Comparison of ENCODE assay signal across 8 mouse cellular contexts in the genomic region with DNA sequence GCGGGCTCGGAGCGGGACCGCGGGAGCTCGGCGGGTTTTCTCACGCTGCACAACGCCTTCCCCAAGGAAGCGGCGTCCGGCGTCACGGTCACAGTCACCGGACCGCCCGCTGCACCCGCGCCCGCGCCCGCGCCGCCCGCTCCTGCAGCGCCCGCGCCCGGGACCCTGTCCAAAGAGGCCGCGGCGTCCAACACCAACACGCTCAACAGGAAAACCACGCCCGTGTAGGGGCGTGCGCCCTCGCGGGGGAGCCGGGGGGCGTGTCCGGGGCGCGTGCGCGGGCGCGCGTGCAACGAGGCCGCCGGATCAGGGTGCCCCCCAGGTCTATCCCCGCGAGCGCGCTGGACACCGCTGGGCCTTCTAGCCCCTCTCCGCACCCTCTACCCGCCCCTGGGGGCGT. TPM values are rescaled to one million over a fixed set of nuclear protein-coding genes. Genes with fewer than 3 reads are reported as not detected.
A peak's percentile ranks its signal among the peaks of the same experiment; 100 is the strongest.
DNase-seq lines count a peak whose midpoint lies in the region; ATAC-seq and TF ChIP-seq lines count a peak whose summit lies in the region.

No protein-coding gene starts in this region.

- H3K4me2 ChIP-seq in lung, postnatal 0 days (replicated peaks; ENCODE audit: low read depth, low read length): peak overlapping the region; percentile 98
- peak overlapping the region; percentile 99 for H3K4me2 ChIP-seq in stomach, embryonic 15.5 days

- no peak for TF ChIP-seq EP300 in lung, postnatal 0 days (IDR thresholded peaks at IDR 0.05)

- no peaks in the 10 kb centered on the region for H3K36me3 ChIP-seq in lung, postnatal 0 days (ENCODE audit: insufficient read depth, low read length)
- no peaks in the 10 kb centered on the region for H3K36me3 ChIP-seq in stomach, embryonic 15.5 days

- no peak overlapping the region for H3K27ac ChIP-seq in bone marrow macrophage, adult 2 months (ENCODE audit: insufficient read depth, low read depth, low read length)
- H3K27ac ChIP-seq in lung, postnatal 0 days (ENCODE audit: low read length): no peak overlapping the region
- no peak overlapping the region for H3K27ac ChIP-seq in stomach, embryonic 15.5 days

- H3K9ac ChIP-seq in lung, postnatal 0 days (replicated peaks; ENCODE audit: low read depth): no peak overlapping the region
- peak overlapping the region; percentile 29 for H3K9ac ChIP-seq in stomach, embryonic 15.5 days

- peak; percentile 51 for DNase-seq in embryo, embryonic 11 days
- no peak for DNase-seq in embryo, embryonic 9.5 days (ENCODE audit: extremely low spot score)
- peak; percentile 9 to 11 for DNase-seq in kidney, adult 8-10 months
- peak; percentile 27 for DNase-seq in lung, postnatal 0 days (ENCODE audit: low spot score)
- no peak for DNase-seq in frontal cortex, postnatal 36 days (ENCODE audit: low spot score in 2 of 2)

- ATAC-seq in granulocyte monocyte progenitor cell, adult 5-6 weeks (replicated peaks; ENCODE audit: poor library complexity, severe bottlenecking): 0 out of 2 replicates have a peak, but pooled peaks have one; percentile 10
- ATAC-seq in lung, postnatal 0 days: peak; percentile 52
- ATAC-seq in stomach, embryonic 15.5 days (ENCODE audit: insufficient read depth, low FRiP score, low read depth): no peak

- H3K4me1 ChIP-seq in bone marrow macrophage, adult 2 months (ENCODE audit: control insufficient read depth, insufficient read depth, low read length): peaks cover 22% of the 10 kb centered on the region
- no peaks in the 10 kb centered on the region for H3K4me1 ChIP-seq in lung, postnatal 0 days (ENCODE audit: insufficient read depth, low read depth, low read length)
- H3K4me1 ChIP-seq in stomach, embryonic 15.5 days: peaks cover 12% of the 10 kb centered on the region; the same call in 1 of the 2 replicates

- H3K4me3 ChIP-seq in bone marrow macrophage, adult 2 months (ENCODE audit: insufficient read depth, low read length): peak overlapping the region; percentile 61
- peak overlapping the region; percentile 51 for H3K4me3 ChIP-seq in lung, postnatal 0 days (ENCODE audit: low read depth, low read length)
- H3K4me3 ChIP-seq in stomach, embryonic 15.5 days (replicated peaks): peak overlapping the region; percentile 55

- no peak for TF ChIP-seq CTCF in bone marrow macrophage, adult 2 months (IDR thresholded peaks at IDR 0.05; ENCODE audit: low read depth, low read length)
- TF ChIP-seq CTCF in lung, postnatal 0 days (IDR thresholded peaks at IDR 0.05): no peak

- peaks cover 60% of the 10 kb centered on the region for H3K27me3 ChIP-seq in lung, postnatal 0 days (replicated peaks; ENCODE audit: insufficient read depth, low read length)
- peaks cover 60% of the 10 kb centered on the region for H3K27me3 ChIP-seq in stomach, embryonic 15.5 days (replicated peaks)

- 2% methylated on average over 41 of the region's 60 CpGs for WGBS in lung, postnatal 0 days
- under 1% methylated on average over 34 of the region's 60 CpGs for WGBS in stomach, embryonic 15.5 days

- TF ChIP-seq POLR2A in bone marrow macrophage, adult 2 months (IDR thresholded peaks at IDR 0.05; ENCODE audit: borderline replicate concordance, low read depth, low read length): no peak

- H3K9me3 ChIP-seq in lung, postnatal 0 days (ENCODE audit: low read length): no peaks in the 10 kb centered on the region
- H3K9me3 ChIP-seq in stomach, embryonic 15.5 days: no peaks in the 10 kb centered on the region

RNA-seq across cellular contexts. Expression of gene Cacng6, which starts 8.6 kb away (rescaled TPM):
- polyA plus RNA-seq in bone marrow macrophage, adult 2 months (2012; ENCODE audit: insufficient read depth, insufficient read length, missing spikeins): not detected in 2 replicates
- total RNA-seq in granulocyte monocyte progenitor cell, adult 5-6 weeks (2014; fragmentation: Nextera tagmentation): not detected in 2 replicates
- total RNA-seq in granulocyte monocyte progenitor cell, adult 5-6 weeks (2017): not detected in 2 replicates
- not detected in 2 replicates for polyA plus RNA-seq in lung, postnatal 0 days (2015; fragmentation: Nextera tagmentation; extraction: Ambion mirVana)
- polyA plus RNA-seq in stomach, embryonic 15.5 days (2015; fragmentation: Nextera tagmentation; extraction: Ambion mirVana): 0.36 and 0.43 TPM in 2 replicates

RNA-seq across cellular contexts. Expression of gene Cacng8, which starts 24.9 kb away (rescaled TPM):
- polyA plus RNA-seq in bone marrow macrophage, adult 2 months (2012; ENCODE audit: insufficient read depth, insufficient read length, missing spikeins): 0.40 and 0.77 TPM in 2 replicates
- 1.9 TPM in 1 of 2 replicates, not detected in the other for total RNA-seq in granulocyte monocyte progenitor cell, adult 5-6 weeks (2014; fragmentation: Nextera tagmentation)
- total RNA-seq in granulocyte monocyte progenitor cell, adult 5-6 weeks (2017): not detected in 2 replicates
- polyA plus RNA-seq in lung, postnatal 0 days (2015; fragmentation: Nextera tagmentation; extraction: Ambion mirVana): 0.13 TPM in 1 of 2 replicates, not detected in the other
- polyA plus RNA-seq in stomach, embryonic 15.5 days (2015; fragmentation: Nextera tagmentation; extraction: Ambion mirVana): 1.5 and 1.9 TPM in 2 replicates

Comparison
In these comparisons a context has a peak if more than half of its experiments do, and no peak if none do; other contexts are left out.
1. DNase-seq: peak in embryo, embryonic 11 days (single experiment), kidney, adult 8-10 months (2 of 2) and lung, postnatal 0 days (single experiment); none in embryo, embryonic 9.5 days (single experiment) and frontal cortex, postnatal 36 days (0 of 2).
2. Peak in every context shown above with its lines, with median percentiles within 50 percentile points of each other: H3K4me3 ChIP-seq.